Comparison of ENCODE assay signal across 14 mouse cellular contexts in genomic region chr11:82487359-82488086, GRCm38 (mm10).
A peak's percentile ranks its signal among the peaks of the same experiment; 100 is the strongest.
DNase-seq lines count a peak whose midpoint lies in the region; ATAC-seq and TF ChIP-seq lines count a peak whose summit lies in the region.
"Had no signal": no experiment of that assay in that cellular context is flagged by ENCODE, and none has a peak within 500 bp of the region (broad histone marks: within the 10 kb centered on the region; RNA-seq: fewer than 3 reads in every experiment).

No protein-coding gene starts in this region.

- peak; percentile 29 for DNase-seq in liver, embryonic 11.5 days (ENCODE audit: low spot score)
- no peak for DNase-seq in liver
- DNase-seq in embryo, embryonic 11.5 days (ENCODE audit: low read depth, low spot score), result peak; percentile 62
- peak; percentile 30 for DNase-seq in hindbrain, postnatal 0 days (ENCODE audit: low spot score)
- DNase-seq in ovary, postnatal 10 days (ENCODE audit: low spot score), result no peak
- DNase-seq in spleen, adult 12 weeks (ENCODE audit: low spot score), result no peak
- no peak for DNase-seq in adrenal gland, postnatal 4 days (ENCODE audit: low spot score in 2 of 2)
- DNase-seq: cerebellum, adult 9-10 months; heart, adult 18-20 months; lung, adult 18-20 months; thymus, postnatal 36 days had no signal

- no peak for ATAC-seq in liver, embryonic 11.5 days (replicated peaks; ENCODE audit: low FRiP score)
- 0 out of 2 replicates have a peak, but pooled peaks have one; percentile 40 for ATAC-seq in hindbrain, postnatal 0 days
- ATAC-seq in neural tube, embryonic 12.5 days (ENCODE audit: low FRiP score, low read depth), result peak; percentile 78

- TF ChIP-seq CTCF in hindbrain, postnatal 0 days (IDR thresholded peaks at IDR 0.05; ENCODE audit: low read depth), result no peak

- H3K27ac ChIP-seq in liver, embryonic 11.5 days (ENCODE audit: low read depth, low read length), result no peak overlapping the region
- no peak overlapping the region for H3K27ac ChIP-seq in hindbrain, postnatal 0 days
- H3K27ac ChIP-seq in neural tube, embryonic 12.5 days, result no peak overlapping the region
- H3K27ac ChIP-seq: kidney, postnatal 0 days had no signal

- no peaks in the 10 kb centered on the region for H3K36me3 ChIP-seq in liver, embryonic 11.5 days (ENCODE audit: control insufficient read depth, insufficient read depth, low read length)
- no peaks in the 10 kb centered on the region for H3K36me3 ChIP-seq in hindbrain, postnatal 0 days (ENCODE audit: insufficient read depth, low read length)
- no peaks in the 10 kb centered on the region for H3K36me3 ChIP-seq in neural tube, embryonic 12.5 days

- H3K4me1 ChIP-seq in liver, embryonic 11.5 days (replicated peaks; ENCODE audit: control insufficient read depth, insufficient read depth, low read length), result no peaks in the 10 kb centered on the region
- no peaks in the 10 kb centered on the region; the same call in 1 of the 2 replicates for H3K4me1 ChIP-seq in hindbrain, postnatal 0 days (ENCODE audit: insufficient read depth, low read length)
- peaks cover 30% of the 10 kb centered on the region for H3K4me1 ChIP-seq in neural tube, embryonic 12.5 days
- H3K4me1 ChIP-seq: megakaryocyte, embryonic 14.5 days had no signal

- H3K27me3 ChIP-seq in liver, embryonic 11.5 days (replicated peaks; ENCODE audit: control insufficient read depth, insufficient read depth, low read length), result no peaks in the 10 kb centered on the region
- H3K27me3 ChIP-seq in hindbrain, postnatal 0 days (ENCODE audit: insufficient read depth, low read length), result no peaks in the 10 kb centered on the region
- no peaks in the 10 kb centered on the region for H3K27me3 ChIP-seq in neural tube, embryonic 12.5 days (replicated peaks)
- H3K27me3 ChIP-seq: megakaryocyte, embryonic 14.5 days had no signal

- no peaks in the 10 kb centered on the region for H3K9me3 ChIP-seq in liver, embryonic 11.5 days (ENCODE audit: control insufficient read depth, low read length)
- H3K9me3 ChIP-seq in hindbrain, postnatal 0 days (ENCODE audit: low read length), result no peaks in the 10 kb centered on the region
- H3K9me3 ChIP-seq in neural tube, embryonic 12.5 days, result no peaks in the 10 kb centered on the region

- WGBS in liver, embryonic 11.5 days, result 59% methylated on average over 8 of the region's 8 CpGs
- WGBS in hindbrain, postnatal 0 days, result 17% methylated on average over 8 of the region's 8 CpGs
- WGBS in neural tube, embryonic 12.5 days, result 16% methylated on average over 8 of the region's 8 CpGs

- no peak overlapping the region for H3K9ac ChIP-seq in liver, embryonic 11.5 days (ENCODE audit: low read depth, low read length)
- no peak overlapping the region for H3K9ac ChIP-seq in hindbrain, postnatal 0 days (replicated peaks; ENCODE audit: low read length)
- no peak overlapping the region for H3K9ac ChIP-seq in neural tube, embryonic 12.5 days

- H3K4me3 ChIP-seq in liver, embryonic 11.5 days (ENCODE audit: low read depth, low read length), result no peak overlapping the region
- H3K4me3 ChIP-seq in hindbrain, postnatal 0 days (ENCODE audit: low read length), result no peak overlapping the region
- H3K4me3 ChIP-seq in neural tube, embryonic 12.5 days, result no peak overlapping the region
- H3K4me3 ChIP-seq: megakaryocyte, embryonic 14.5 days had no signal

- no peak overlapping the region for H3K4me2 ChIP-seq in liver, embryonic 11.5 days
- H3K4me2 ChIP-seq in hindbrain, postnatal 0 days (ENCODE audit: low read depth, low read length), result no peak overlapping the region
- peak overlapping the region; percentile 22; the same call in 1 of the 2 replicates for H3K4me2 ChIP-seq in neural tube, embryonic 12.5 days (replicated peaks)

Comparison
In these comparisons a context has a peak if more than half of its experiments do, and no peak if none do; other contexts are left out.
1. DNase-seq: peak in liver, embryonic 11.5 days (single experiment), embryo, embryonic 11.5 days (single experiment) and hindbrain, postnatal 0 days (single experiment); none in liver (single experiment), ovary, postnatal 10 days (single experiment), spleen, adult 12 weeks (single experiment) and adrenal gland, postnatal 4 days (0 of 2).